Mouse (Mus musculus) MEL (cell line): ENCODE results near the gene Fbxl20.
A peak's percentile ranks its signal among the peaks of the same experiment; 100 is the strongest.

ENCODE experiments used
- BHLHE40 ChIP-seq: IDR thresholded peaks from 2 replicates; pipeline ENCODE4 v1.6.1; 2012; ENCODE audit warnings: low read depth, mild to moderate bottlenecking, inconsistent platforms, low read length, improper control_type of control experiment, borderline replicate concordance
- CHD2 ChIP-seq: IDR thresholded peaks from 2 replicates; pipeline ENCODE4 v1.6.1; 2011; ENCODE audit warnings: low read length, improper control_type of control experiment
- CTCF ChIP-seq, 3 experiments: IDR thresholded peaks in 2 of 3; conservative IDR thresholded peaks in 1 of 3; 2 replicates each; pipeline ENCODE4 v1.5.1; 2011 to 2012; ENCODE audit warnings: low read length in 3 of 3, low read depth in 2 of 3, mild to moderate bottlenecking in 2 of 3, improper control_type of control experiment in 1 of 3, inconsistent platforms in 1 of 3, mixed read lengths in 1 of 3, moderate library complexity in 1 of 3; ENCODE audit not compliant: control insufficient read depth in 1 of 3, insufficient read depth in 1 of 3, poor library complexity in 1 of 3, severe bottlenecking in 1 of 3
- JUND ChIP-seq: IDR thresholded peaks from 2 replicates; pipeline ENCODE4 v1.6.1; 2011; ENCODE audit warnings: low read depth, mild to moderate bottlenecking, improper control_type of control experiment, low read length
- MAX ChIP-seq: IDR thresholded peaks from 2 replicates; pipeline ENCODE4 v1.6.1; 2011; ENCODE audit warnings: low read length, improper control_type of control experiment
- NRF1 ChIP-seq: IDR thresholded peaks from 2 replicates; pipeline ENCODE4 v1.6.1; 2014; ENCODE audit warnings: low read depth, mild to moderate bottlenecking, inconsistent platforms, low read length, improper control_type of control experiment, moderate library complexity; ENCODE audit not compliant: poor library complexity, insufficient read depth, severe bottlenecking
- POLR2A ChIP-seq, 2 experiments: IDR thresholded peaks; 2 replicates each; pipeline ENCODE4 v1.6.1; 2011 to 2012; ENCODE audit warnings: low read length in 2 of 2, mild to moderate bottlenecking in 2 of 2, control low read depth in 1 of 2, improper control_type of control experiment in 1 of 2, low read depth in 1 of 2, moderate library complexity in 1 of 2; ENCODE audit not compliant: control insufficient read depth in 1 of 2, insufficient read depth in 1 of 2, poor library complexity in 1 of 2
- POLR2AphosphoS2 ChIP-seq: IDR thresholded peaks from 2 replicates; pipeline ENCODE4 v1.6.1; 2011; ENCODE audit warnings: low read length, improper control_type of control experiment
- USF2 ChIP-seq, 2 experiments: IDR thresholded peaks; 2 replicates each; pipeline ENCODE4 v1.6.1; 2011 to 2012; ENCODE audit warnings: improper control_type of control experiment in 2 of 2, low read length in 2 of 2, borderline replicate concordance in 1 of 2, inconsistent platforms in 1 of 2, low read depth in 1 of 2, mild to moderate bottlenecking in 1 of 2; ENCODE audit not compliant: insufficient read depth in 1 of 2

- TF ChIP-seq NRF1 (no peak), BHLHE40 (no peak), JUND (no peak), CHD2 (no peak), USF2 (IDR thresholded peaks at IDR 0.05; ENCODE audit: borderline replicate concordance in 1 of 2, insufficient read depth in 1 of 2, low read depth in 1 of 2, low read length in 2 of 2) (no peak), POLR2A (IDR thresholded peaks at IDR 0.05; ENCODE audit: control insufficient read depth in 1 of 2, insufficient read depth in 1 of 2, low read depth in 1 of 2, low read length in 2 of 2, poor library complexity in 1 of 2) (no peak), CTCF (IDR thresholded peaks at IDR 0.05 in 2 of 3, conservative IDR thresholded peaks at IDR 0.05 in 1 of 3; ENCODE audit: control insufficient read depth in 1 of 3, insufficient read depth in 1 of 3, low read depth in 2 of 3, low read length in 3 of 3, poor library complexity in 1 of 3, severe bottlenecking in 1 of 3) (0 out of 6 replicates have a peak, but pooled peaks of 1 of the 3 experiments have one; percentile 3), MAX (no peak), POLR2AphosphoS2 (no peak)
Measured at GRCm38 (mm10) chr11:98086574-98086973, 63.6 kb downstream of the Fbxl20 start.
